Mouse (Mus musculus): ENCODE measurements at regions not wholly inside any gene's neighbourhood (a gene's known extent, or its start where the extent isn't known, plus 50 kb on each side); places are given as distances from the start of the nearest gene placed in this dataset.

DNA sequence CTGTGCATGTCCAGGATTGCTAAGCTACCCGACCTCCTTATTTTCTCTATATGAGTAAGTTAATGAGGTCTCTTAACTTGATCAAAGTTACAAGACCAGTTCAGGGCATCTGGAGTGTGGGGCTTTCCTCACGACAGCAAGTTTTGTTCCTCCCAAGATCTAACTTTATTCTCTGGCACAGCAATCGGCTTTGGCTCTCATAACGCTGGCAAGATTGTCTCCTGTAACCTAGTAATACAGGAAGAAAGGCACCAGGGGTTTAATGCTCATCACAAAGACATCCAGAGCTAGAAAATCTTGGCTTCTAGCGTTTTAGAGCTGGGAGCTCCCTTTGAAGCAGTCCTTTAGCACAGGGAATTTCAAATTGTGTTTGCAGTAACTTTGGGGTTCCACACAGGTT, 77.5 kb downstream of the Cd83 start:
- no peak for TF ChIP-seq POLR2A (IDR thresholded peaks at IDR 0.05; ENCODE audit: low read depth, low read length)
- no peak for TF ChIP-seq CTCF (IDR thresholded peaks at IDR 0.05; ENCODE audit: extremely low read depth, insufficient read length, insufficient replicate concordance, low read depth, low read length)

All from small intestine, adult 2 months (tissue).